Mouse (Mus musculus) layer of hippocampus, adult 9-11 months (tissue): Measurements from ENCODE around the gene Cfdp1.
A peak's percentile ranks its signal among the peaks of the same experiment; 100 is the strongest.

Source experiments
- DNase-seq: peaks from one replicate; pipeline ENCODE4 v3.0.0; 2022

Cfdp1 gene

DNA sequence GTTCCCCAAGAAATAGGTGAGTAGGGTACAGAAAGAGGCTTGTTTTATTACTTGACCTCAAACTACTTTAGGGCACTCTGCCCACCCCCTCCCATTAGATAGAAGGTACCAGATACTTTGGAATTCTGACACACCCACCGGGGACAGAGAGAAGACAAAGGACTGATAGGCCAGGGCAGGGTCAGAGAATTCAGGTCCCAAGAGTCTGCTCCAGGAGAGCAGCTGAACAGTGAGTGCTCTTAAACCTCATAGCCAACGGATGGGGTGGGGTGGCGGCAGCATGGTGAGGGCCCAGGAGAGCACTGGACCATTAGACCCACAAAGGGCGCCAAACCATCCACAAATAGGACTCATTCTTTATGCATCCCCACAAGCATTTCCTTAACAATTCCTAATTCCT lies 88.5 kb downstream of the Cfdp1 start:
- DNase-seq, result no peak

DNA sequence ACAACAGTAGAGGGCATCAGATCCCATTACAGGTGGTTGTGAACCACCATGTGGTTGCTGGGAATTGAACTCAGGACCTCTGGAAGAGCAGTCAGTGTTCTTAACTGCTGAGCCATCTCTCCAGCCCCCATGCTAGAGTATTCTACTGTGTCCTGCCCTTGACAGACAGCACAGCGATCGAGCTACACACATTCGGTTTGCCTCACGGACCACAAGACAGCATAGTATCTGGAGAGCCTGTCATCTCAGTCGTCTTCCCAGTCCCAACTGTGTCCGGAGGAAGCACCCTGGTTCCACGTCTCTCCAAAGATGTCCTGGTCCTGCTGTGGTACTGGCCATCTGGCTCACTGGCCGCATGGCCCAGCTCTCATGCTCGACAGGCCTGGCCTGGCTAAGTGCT lies 89.0 kb downstream of the Cfdp1 start:
- DNase-seq, result no peak

DNA sequence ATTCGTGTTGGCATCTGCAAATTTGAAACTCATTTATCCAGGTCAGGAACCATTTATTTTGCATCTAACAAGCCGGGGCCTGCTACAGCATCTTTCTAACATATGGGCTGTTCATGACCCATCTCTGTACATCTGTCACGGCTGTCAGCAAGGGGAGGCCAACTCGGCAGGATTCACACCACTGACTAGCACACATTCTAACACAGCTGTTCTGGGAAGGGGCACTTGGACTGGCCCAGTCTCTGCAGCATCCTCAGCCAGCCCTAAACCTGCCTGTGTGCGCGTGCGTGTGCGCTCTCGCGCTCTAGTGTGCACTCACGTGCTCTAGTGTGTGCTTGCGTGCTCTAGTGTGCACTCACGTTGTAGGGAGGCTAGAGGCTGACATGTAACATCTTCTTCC lies 93.4 kb downstream of the Cfdp1 start:
- no peak for DNase-seq

DNA sequence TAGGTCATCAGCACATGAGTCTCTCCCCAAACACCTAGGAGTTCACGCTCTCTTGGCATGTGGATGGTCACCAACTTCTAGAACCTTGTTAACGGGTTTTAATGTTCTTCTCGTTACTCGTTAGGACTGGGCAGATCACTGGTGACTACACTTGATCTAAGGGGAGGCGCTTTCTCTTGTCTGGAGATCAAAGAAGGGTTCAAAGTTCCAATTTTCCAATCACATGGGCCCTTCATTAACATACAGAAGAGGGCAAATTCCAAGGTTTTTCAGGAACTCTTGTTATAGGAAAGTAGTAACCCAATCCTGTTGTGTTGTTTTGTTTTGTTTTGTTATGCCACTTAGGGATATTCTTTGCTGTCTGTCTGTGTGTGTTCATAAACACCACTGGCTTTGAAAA lies 95.3 kb downstream of the Cfdp1 start:
- DNase-seq, result no peak

DNA sequence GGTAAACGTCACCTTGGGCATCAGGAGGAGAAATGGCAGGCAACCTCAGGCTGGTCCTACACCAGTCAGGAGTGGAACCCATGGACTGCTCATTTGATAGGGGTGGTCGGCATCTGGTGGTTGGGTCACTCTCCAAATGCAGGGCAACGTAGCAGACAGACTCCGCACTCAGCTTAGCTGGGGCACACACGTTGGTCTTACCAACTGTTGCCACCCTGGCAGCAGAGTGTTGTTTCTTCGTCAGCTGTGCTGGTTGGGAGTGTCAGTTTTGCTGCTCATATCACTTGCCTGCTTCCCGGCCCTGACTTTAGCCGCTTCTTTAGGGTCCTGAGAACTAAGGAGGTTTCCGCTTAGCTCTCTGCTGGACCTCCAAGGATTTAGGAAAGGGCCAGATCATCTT lies 96.5 kb downstream of the Cfdp1 start:
- DNase-seq, result no peak

DNA sequence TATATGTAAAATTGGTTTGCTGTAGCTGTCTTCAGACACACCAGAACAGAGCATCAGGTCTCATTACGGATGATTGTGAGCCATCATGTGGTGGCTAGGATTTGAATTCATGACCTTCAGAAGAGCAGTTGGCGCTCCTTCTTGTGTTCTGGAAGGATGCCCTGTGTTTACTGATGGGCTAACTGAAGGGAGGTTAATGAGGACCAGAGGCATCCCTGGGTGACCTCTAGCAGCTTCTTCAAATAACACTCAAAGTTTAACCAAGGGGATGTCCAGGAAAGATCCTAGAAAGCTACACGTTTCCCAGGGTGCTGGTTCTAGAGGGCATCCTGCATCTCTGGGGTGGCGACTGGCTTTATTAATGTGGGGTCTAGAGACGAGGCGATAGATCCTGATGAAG lies 99.4 kb downstream of the Cfdp1 start:
- DNase-seq, result no peak

DNA sequence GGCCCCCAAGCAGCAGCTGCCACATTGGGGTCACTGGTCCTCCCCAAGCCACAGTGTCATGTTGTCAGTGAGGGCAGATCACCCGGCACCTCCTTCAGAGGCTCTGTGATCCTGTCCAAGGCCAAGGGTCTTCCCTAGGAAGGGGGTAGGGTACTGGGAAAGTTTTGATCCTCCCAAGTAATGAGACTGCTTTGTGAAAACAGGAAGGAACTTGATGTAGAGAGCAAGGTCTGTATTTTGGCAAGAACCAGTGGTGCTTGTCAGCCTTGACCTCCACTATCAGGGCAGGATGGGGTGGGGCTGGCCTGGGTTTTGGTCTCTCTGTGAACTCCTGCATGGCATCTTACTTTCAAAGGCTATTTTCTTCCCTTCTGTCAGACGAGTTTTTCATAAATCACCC lies 100.0 kb downstream of the Cfdp1 start:
- DNase-seq, result no peak

DNA sequence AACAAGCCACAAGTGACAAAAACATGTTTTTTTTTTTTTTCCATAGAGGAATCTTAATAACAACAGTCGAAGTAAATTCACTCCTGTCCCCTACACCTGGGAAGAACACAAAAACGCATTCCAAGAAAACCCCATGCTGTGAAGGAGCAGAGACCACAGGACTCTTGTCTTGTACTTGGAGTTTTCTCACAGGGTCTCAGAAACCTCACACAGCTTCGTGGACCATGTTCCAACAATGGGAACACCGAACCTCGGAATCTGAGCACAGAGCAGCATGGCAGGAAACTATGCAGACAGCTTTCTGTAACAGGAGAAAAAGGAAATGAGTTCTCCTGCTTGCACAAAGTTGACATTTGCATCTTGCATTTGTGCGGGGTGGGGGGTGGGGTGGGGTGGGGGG lies 105.3 kb downstream of the Cfdp1 start:
- no peak for DNase-seq

DNA sequence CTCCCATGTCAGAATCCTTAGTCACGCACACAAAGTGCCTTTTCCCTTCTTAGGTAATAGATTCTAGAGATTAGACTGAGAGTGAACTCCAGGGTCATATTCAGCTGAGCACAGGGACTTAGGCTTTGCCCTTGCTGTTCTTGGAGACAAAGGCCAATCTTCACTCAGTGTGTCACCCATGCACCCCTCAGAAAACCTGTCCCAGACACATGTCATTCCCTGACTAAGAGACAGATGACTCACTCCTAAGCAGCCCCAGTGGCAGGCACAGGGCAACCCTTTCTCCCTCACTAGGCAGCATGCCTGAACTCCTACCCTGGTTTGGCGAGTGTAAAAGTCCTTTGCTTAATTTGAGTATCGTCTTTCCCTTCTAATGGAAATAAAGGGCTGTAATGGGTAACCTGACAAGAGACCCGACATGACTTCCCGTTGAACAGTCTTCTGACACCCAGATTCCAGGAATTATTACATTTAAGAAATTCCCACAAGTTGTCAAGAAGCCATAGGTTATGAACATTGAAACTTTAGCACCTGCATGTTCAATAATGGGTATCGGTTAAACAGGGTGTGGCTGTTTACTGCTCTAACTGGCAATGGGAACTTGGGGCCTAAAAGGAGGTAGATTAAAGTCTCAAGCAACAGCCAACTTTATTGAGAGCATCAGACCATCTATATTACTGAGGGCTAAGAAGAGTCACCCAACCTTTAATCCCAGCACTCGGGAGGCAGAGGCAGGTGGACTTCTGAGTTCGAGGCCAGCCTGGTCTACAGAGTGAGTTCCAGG lies 106.0 kb downstream of the Cfdp1 start:
- DNase-seq, result no peak

DNA sequence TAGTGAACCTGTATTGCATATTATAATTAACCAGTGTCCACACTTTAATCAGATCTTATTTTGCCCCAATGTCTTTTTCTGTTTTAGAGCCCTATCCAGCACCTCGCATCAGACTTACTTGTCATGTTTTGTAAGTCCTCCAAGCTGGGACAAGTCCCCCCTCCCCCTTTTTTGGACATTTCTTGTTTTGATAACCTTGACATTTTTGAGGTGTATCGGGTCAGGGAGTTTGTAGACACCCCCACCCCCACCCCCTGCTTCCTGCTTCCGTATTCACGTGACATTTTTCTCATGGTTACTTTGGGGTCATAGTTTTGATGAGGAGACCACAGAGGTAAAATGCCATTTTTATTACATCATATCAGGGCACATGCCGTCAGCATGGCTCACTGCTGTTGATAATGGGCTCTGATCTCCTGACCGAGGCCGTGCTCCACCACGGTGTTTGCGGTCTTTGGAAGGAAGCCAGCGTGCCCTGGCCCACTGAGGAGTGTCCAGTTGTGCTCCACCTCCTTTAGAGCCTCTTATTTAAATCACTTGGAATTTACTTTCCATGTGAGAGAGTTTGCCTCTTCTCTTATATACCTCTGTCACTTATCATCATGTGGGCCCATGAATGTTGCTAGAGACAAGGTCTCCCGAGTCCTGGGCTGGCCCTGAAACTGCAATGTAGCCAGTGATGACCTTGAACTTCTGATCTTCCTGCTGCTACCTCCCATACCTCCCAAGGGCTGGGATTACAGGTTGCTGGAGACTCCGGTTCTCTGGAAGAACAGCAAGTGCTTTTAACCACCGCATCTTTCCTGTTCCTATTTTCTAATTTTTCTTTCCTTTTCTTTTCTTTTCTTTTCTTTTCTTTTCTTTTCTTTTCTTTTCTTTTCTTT lies 107.3 kb downstream of the Cfdp1 start:
- no peak for DNase-seq

DNA sequence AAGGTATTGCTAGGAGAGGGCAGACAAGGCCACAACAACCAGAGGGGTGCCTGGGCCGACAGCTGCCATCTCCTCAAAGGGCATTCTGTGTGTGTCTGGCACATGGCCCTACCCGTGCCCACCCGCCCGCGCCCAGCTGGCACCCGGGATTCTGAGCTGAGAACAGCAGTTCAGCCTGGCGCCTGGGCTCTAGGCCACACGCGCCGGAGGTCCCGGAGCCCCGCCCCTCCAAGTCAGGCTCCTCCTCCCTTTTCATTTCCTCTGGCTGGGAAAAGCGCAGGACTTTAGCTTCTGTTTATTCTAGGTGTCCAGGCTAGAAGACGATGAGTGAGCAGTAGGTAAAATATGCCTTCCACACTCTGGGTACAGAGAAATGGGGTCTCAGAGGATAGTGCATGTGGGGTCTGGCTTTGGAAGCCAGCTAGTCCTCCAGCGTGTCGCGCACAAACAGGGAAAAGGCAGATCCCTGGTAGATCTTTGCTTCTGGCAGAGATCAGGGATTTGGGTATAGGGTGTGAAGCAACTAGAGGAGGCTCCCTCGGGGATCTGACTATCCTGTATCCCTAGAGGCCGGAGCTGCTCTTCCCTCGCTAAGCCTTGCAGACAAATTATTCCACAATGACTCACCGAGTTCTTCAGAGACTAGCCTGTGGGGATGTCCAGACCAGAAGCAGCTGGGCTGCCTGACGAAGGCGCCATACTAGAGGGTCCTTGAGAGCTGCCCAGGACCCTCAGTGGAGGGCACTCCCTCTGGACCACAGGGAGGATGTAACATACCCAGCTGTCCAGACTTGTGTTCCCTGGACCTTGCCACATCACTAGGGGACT lies 108.3 kb downstream of the Cfdp1 start:
- peak; percentile 73 for DNase-seq

DNA sequence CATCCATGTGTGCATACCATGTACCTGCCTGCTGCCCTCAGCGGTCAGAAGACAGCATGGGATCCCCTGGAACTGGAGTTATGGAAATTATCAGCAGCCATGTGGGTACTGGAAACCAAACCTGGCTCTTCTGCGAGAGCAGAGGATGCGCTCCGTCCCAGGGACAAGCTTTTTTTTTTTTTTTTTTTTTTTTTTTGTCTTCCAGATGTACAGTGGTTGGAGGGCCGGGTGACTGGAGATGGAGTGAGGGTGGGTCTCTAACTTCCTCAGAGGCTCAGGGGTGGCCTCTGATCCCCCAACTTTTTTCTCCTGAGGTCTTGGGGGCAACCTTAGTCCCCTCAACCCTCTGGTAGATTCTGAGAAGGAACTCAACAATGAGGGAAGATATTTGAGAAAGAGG lies 109.0 kb downstream of the Cfdp1 start:
- DNase-seq, result no peak

DNA sequence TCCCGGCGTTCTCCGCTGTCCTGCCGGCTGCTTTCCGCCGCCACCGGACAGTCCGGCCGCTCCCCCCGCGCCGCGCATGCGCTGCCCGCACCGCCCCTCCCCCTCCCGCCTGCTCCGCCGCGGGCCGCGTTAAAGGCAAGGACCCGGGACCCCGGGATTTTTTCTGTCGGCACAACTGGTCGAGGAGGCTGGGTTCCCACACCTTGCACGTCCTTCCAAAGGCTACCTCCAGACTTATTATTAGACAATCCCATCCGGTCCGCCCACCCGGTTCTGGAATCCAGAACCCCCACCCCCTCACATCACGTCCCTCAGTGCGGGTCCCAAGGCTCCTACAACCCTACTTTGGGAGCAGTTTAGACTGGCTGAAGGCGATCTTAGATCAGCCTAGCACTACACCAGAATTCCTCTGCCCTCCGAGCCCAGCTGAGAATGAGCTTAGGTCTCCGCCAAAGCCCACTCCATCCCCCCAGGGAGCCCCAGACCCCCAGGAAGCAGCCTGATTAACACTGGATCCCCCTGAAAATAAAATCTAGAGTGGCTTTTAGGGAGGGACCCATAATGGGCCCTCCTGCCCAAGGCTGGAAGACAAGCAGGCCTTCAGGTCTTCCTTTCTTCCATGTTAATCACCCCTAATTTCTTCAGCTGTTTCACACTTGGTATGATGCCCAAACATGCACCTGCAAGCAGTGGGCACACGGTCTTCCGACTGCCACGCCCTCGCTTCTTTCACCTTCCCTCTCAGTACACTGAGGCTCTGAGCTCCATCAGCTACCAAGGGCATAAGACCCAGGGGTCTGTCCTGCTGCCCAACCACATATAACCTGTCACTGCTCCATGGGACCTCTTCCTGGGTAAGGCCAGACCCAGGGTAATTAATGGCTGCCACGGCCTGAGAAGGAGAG lies 110.0 kb downstream of the Cfdp1 start, which contains the start of gene Bcar1:
Bcar1 (minus strand) TSS at position 18 of the 905 bp plus-strand sequence.
- no peak for DNase-seq

DNA sequence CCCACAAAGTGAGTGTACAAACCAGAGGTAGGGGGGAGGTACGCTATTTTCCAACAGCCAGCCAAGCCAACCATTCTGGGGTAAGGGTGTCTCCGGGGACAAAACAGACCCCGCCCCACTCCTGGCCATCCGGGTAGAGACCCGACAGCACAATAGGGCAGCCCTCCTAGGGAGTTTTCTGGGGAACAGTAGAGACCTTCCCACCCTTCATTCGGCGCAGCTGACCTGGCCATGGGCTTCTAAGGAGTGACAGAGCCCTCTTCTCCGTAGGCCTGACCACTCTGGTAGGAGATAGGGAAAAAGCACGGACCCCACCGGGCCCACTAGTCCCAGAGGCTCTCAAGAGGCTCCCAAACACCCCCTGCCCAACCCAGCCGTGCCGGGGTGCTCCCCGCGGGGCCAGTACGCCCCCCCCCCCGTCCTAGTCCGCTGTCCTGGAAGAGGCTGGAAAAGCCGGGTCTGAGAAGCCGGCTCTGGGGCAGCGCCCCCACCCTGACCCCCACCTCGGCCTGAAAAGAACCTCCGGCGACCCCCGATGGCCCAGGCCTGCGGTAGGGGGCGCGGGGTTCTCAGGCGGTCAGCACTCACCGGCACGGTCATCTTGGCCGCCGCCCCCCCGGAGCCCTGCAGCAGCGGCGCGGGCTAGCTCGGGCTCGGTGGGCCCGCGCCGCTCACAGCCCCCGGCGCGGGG lies 110.8 kb downstream of the Cfdp1 start:
- no peak for DNase-seq

DNA sequence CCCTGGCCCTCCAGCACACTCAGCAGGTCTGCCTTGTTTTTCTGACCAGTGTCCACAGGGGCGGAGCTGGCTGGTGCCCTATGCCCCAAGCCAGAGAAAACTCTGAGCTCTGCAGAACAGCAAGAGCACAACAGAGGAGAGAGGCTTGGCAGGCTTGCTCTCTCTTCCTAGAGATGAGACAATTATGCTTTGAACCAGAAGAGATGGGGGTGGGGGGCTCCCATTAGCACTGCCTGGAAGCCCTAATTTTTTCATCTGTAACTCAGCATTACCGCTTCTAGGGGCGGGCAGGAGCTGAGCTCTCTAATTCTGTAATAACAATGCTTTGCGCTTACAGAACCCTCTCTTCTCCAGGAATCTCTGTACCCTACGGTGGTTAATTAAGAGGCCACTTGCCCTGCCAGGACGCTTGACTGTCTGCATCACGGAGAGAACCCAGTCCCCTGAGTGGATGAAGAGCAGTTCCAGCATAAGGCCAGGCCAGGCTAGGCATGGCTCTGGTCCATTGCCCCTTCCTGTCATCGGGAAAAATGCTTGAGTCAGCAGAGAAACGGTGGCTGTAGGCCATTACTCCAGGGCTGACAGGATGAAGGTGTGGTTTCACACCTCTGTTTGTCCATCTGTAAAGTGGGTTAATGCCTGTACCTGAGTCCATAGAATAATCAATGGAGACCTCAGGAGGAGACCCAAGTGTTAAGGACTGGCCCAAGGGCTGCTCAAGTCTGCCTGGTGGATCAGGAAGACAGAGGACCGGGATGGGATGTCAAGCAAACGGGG lies 111.6 kb downstream of the Cfdp1 start:
- DNase-seq, result peak; percentile 82

DNA sequence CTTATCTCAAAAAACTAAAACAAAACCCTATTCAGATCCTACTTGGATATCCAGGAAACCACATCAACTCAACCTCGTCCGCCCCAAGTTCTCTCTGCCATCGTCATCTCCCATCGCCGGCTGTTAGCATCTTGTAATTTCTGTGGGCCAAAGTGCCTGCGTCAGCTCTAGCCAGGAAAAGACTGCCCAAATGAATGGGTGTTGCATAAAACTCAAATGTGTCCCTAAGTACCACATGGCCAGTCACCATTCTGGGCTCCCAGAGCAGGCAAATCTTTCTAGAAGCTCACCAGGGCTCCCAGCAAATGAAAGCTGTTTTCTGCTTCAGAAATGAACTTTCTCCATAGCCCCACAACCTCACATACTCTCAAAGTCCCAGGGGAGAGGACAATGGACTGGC lies 112.5 kb downstream of the Cfdp1 start:
- no peak for DNase-seq

DNA sequence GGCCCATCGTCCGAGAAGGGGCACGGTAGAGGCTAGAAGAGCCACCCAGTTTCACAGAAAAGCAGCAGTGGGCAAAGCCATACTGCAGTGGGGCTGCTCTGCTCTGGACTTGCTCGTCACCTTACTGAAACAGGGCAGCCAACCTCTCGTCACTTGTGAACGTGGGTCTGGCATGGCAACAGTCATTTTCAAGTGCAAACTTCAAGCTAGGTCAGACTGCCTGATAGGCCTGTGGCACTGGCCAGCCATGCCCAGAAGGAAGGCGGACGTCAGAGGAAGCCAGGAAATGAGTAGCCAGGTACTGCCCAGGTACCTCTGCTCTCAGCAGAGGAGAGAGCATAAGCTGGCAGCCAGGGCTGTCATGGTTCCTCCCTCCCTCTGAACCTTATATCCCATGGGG lies 113.1 kb downstream of the Cfdp1 start:
- DNase-seq, result no peak

DNA sequence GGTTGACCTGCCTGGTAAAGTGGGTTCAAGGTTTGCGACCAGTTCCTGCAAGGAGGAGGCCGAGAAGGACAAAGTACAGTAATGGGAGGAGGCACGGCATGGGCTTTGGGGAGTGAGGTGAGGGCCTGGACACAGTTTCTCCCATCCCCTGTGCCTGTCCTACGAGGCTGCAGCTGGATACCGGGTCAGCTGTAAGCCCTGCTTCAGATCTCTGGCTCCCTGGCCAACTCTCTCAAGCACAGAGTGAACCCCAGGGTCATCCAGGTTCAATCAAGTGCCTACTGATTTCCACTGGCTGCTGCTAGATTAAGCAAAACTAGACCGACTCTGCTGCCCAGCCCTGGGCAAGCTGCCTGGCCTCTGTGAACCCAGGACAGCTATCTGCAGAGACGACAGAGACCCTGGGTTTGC lies 113.8 kb downstream of the Cfdp1 start:
- DNase-seq, result no peak

DNA sequence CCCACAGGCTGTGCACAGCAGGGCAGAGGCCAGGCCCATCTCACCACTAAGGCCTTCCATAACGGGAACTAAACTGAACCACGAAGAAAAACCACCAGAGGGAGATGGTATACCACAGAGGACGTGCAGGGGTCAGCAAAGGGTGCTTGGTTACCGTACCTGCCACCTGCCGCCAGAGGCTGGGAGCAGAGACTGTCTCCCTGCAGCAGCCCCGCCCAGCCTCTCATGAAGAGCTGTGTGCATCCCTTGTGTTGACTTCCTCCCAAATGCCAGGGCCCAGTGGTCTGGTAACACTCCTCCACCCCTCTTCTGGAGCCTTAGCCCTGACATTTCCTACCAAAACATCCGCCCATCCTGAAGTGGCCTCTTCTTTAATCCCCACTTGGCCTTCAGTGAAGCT lies 114.5 kb downstream of the Cfdp1 start:
- DNase-seq, result no peak

DNA sequence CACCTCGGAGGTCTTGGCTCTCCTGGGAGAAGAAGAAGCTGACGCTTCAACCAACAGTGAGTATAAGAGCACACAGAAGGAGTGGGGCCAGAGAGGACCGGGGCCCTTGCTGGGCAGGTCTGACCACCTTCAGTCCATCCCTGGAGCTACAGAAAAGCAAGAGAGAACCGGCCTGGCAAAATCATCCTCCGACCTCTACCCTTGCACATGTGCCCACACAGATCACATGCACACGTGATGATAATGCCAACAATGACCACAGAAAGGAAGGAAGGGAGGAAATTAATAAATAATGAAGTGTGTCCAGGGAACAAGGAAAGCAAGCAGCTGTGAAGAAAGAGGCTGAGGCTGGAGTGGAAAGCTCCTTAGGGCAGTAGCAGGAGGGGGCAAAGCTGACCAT lies 115.2 kb downstream of the Cfdp1 start:
- no peak for DNase-seq

DNA sequence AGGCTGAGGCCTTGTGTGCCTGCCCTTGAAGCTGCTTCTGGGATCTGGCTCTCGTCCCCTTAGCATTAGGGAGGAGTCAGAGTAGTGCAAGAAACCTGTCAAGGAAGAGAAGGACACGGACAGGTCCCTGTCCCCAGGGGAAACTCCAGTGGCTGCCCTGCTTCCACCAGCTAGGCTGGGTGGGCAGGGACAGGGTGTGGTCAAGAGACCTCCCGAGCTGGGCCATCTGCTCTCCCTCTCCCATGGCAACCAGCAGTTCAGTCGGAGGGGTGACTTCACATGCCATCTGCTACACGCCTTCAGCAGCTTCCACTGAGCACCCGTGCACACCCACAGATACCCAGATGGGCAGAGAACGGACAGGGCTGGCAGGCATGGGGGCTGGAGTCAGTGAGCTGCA lies 117.8 kb downstream of the Cfdp1 start:
- DNase-seq, result peak; percentile 80
